Mouse (Mus musculus): ENCODE data around the gene Prf1. TPM values are rescaled to one million over a fixed set of nuclear protein-coding genes. Genes with fewer than 3 reads are reported as not detected.

Gene Prf1
- total RNA-seq, 2 experiments from 2014 or later = not detected

- no peak for DNase-seq (ENCODE audit: low spot score in 2 of 2)
These were observed 11.4 kb upstream of the Prf1 start for GRCm38 (mm10) chr10:61286246-61286645.

- no peak for DNase-seq (ENCODE audit: low spot score in 2 of 2)
These were observed 7.6 kb upstream of the Prf1 start for GRCm38 (mm10) chr10:61290016-61290415.

- DNase-seq (ENCODE audit: low spot score in 2 of 2) = no peak
These were observed 7.2 kb upstream of the Prf1 start for GRCm38 (mm10) chr10:61290479-61290878.

- DNase-seq (ENCODE audit: low spot score in 2 of 2) = no peak
These were observed 3.4 kb upstream of the Prf1 start for GRCm38 (mm10) chr10:61294242-61294641.

GRCm38 (mm10) chr10:61296713-61297445 lies 754 bp upstream of the Prf1 start:
- DNase-seq (ENCODE audit: low spot score in 2 of 2) = no peak

GRCm38 (mm10) chr10:61300996-61301395 lies 3.4 kb downstream of the Prf1 start:
- no peak for DNase-seq (ENCODE audit: low spot score in 2 of 2)

GRCm38 (mm10) chr10:61304046-61304445 lies 6.4 kb downstream of the Prf1 start:
- DNase-seq (ENCODE audit: low spot score in 2 of 2) = no peak

GRCm38 (mm10) chr10:61305928-61306590 lies 8.4 kb downstream of the Prf1 start:
- DNase-seq (ENCODE audit: low spot score in 2 of 2) = no peak

- DNase-seq (ENCODE audit: low spot score in 2 of 2) = no peak
These were observed 11.2 kb downstream of the Prf1 start for GRCm38 (mm10) chr10:61308706-61309320.

GRCm38 (mm10) chr10:61312159-61312558 lies 14.5 kb downstream of the Prf1 start:
- no peak for DNase-seq (ENCODE audit: low spot score in 2 of 2)

- DNase-seq (ENCODE audit: low spot score in 2 of 2) = no peak
These were observed 15.1 kb downstream of the Prf1 start for GRCm38 (mm10) chr10:61312754-61313153.

GRCm38 (mm10) chr10:61313750-61314149 lies 16.1 kb downstream of the Prf1 start:
- no peak for DNase-seq (ENCODE audit: low spot score in 2 of 2)

GRCm38 (mm10) chr10:61315324-61315880 lies 17.8 kb downstream of the Prf1 start:
- DNase-seq (ENCODE audit: low spot score in 2 of 2) = no peak

- no peak for DNase-seq (ENCODE audit: low spot score in 2 of 2)
These were observed 20.9 kb downstream of the Prf1 start for GRCm38 (mm10) chr10:61318527-61318926.

- DNase-seq (ENCODE audit: low spot score in 2 of 2) = no peak
These were observed 27.1 kb downstream of the Prf1 start for GRCm38 (mm10) chr10:61324717-61325116.

- DNase-seq (ENCODE audit: low spot score in 2 of 2) = no peak
These were observed 28.2 kb downstream of the Prf1 start for GRCm38 (mm10) chr10:61325782-61326328.

GRCm38 (mm10) chr10:61327545-61327944 lies 29.9 kb downstream of the Prf1 start:
- DNase-seq (ENCODE audit: low spot score in 2 of 2) = no peak

- DNase-seq (ENCODE audit: low spot score in 2 of 2) = no peak
These were observed 31.3 kb downstream of the Prf1 start for GRCm38 (mm10) chr10:61328927-61329326.

GRCm38 (mm10) chr10:61331046-61331445 lies 33.4 kb downstream of the Prf1 start:
- DNase-seq (ENCODE audit: low spot score in 2 of 2) = peak; percentile 75 to 78

- no peak for DNase-seq (ENCODE audit: low spot score in 2 of 2)
These were observed 36.9 kb downstream of the Prf1 start for GRCm38 (mm10) chr10:61334545-61334944.

- DNase-seq (ENCODE audit: low spot score in 2 of 2) = peak; percentile 88 to 91
These were observed 38.5 kb downstream of the Prf1 start for GRCm38 (mm10) chr10:61336137-61336536.

GRCm38 (mm10) chr10:61336592-61336991 lies 39.0 kb downstream of the Prf1 start:
- DNase-seq (ENCODE audit: low spot score in 2 of 2) = no peak

All from layer of hippocampus, postnatal 10 days (tissue).